Mouse (Mus musculus): Measurements from ENCODE around the gene Cdh18. TPM values are rescaled to one million over a fixed set of nuclear protein-coding genes. Genes with fewer than 3 reads are reported as not detected.
"Not testable (repeated sequence)": the region's sequence is repeated elsewhere in the genome, so short reads cannot be mapped to it uniquely, and the experiment has no call there.

The Cdh18 gene
- polyA plus RNA-seq, 1 experiment from 2014 or later, result 0.78 TPM

DNA sequence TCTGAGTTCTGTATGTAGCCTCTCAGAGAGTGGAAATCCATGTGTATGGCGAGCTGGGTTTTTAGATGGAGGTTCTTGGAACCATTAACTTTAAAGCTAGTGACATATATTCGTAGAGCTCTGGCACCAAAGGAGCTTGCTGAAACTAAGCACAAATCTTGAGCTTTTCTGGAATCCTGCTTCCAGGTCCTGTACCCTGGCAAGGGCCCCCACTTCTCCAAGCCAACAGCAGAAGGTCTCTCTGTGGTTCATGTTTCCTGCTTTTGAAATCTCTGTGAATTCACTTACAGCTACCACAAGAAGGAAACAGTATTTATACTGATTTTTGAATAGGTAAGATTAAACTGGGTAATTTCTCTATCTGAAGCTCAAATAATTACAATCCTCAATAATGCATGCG, 767.9 kb downstream of the Cdh18 start:
- Histone ChIP-seq H3K4me3 (no peak overlapping the region), H3K4me1 (no peaks in the 10 kb centered on the region), H3K9me3 (no peaks in the 10 kb centered on the region), H3K4me2 (replicated peaks) (no peak overlapping the region), H3K27ac (no peak overlapping the region), H3K36me3 (no peaks in the 10 kb centered on the region), H3K9ac (no peak overlapping the region), H3K27me3 (no peaks in the 10 kb centered on the region)
- ATAC-seq (ENCODE audit: low FRiP score, low read depth), result no peak
- WGBS, result 88% methylated on average over 3 of the region's 3 CpGs

DNA sequence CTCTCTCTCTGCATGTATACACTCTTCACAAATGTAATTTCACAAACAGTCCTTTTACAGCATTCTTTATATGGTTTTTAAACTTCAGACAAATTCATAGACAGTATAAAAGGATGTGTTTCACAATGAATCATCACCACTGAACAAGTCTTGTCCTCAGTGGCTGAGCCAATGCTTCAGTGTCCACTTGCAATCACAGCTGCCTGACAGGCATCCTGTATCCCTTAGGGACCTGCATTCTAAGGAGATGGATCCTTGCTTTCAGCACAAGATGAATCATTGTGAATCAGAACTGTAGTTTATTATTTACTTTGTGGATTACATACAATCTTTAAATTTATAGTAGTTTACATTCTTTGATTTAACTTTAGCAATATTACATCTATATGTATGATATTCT, 768.6 kb downstream of the Cdh18 start:
- H3K9me3 ChIP-seq, result no peaks in the 10 kb centered on the region
- no peak for ATAC-seq (ENCODE audit: low FRiP score, low read depth)

DNA sequence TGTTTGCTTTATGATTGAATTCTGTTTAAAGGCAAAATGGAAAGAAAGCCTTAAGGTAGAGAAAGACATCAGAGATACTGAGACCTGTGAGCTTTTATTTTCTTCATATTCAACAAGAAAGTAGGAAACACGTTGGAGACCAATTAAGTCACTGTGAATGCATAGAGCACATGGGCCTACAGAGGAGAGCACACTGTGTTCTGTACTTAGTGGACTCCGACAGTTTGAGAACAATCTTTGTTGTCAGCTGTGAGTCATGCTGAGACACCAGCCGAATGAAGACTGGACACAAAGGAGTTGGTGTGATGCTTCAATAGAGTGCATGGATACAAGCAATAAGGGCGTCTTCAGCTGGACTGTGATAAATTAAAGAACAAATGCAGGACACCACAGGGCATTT, 791.5 kb downstream of the Cdh18 start:
- H3K9ac ChIP-seq; H3K9me3 ChIP-seq; H3K36me3 ChIP-seq; H3K27me3 ChIP-seq; H3K4me2 ChIP-seq (replicated peaks); H3K4me3 ChIP-seq; ATAC-seq (ENCODE audit: low FRiP score, low read depth); H3K27ac ChIP-seq; H3K4me1 ChIP-seq: not testable (repeated sequence)
- no CpG with 5 or more reads among the region's 4 CpGs for WGBS

More for the DNA sequence above, 768.6 kb downstream of the Cdh18 start:
- Histone ChIP-seq H3K36me3 (no peaks in the 10 kb centered on the region), H3K4me1 (no peaks in the 10 kb centered on the region), H3K4me2 (replicated peaks) (no peak overlapping the region), H3K27ac (no peak overlapping the region), H3K4me3 (no peak overlapping the region), H3K27me3 (no peaks in the 10 kb centered on the region), H3K9ac (no peak overlapping the region)

DNA sequence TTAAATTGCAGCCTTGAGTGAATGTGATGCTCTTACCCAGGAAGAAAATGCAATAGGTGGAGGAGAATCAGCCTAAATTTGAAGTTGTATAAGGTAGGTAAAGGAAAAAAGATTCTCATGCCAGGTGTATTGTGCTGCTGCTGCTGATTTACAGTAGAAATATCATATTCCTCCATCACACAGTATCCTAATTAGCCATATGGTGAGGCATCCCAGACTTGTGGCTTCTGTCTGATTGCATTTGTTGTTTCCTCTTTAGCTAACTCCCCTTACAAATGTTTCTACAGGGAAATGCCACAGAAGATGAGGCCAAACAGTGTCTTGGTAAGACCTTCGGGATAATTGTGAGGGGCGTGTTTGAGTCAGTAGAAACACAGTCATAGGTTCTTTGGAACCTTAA, 802.3 kb downstream of the Cdh18 start:
- H3K9me3 ChIP-seq, result no peaks in the 10 kb centered on the region
- no peaks in the 10 kb centered on the region for H3K27me3 ChIP-seq
- H3K27ac ChIP-seq, result no peak overlapping the region
- H3K4me3 ChIP-seq, result no peak overlapping the region
- ATAC-seq (ENCODE audit: low FRiP score, low read depth), result no peak
- no peak overlapping the region for H3K9ac ChIP-seq
- 89% methylated on average over 2 of the region's 2 CpGs for WGBS
- H3K4me1 ChIP-seq, result no peaks in the 10 kb centered on the region
- H3K4me2 ChIP-seq (replicated peaks), result no peak overlapping the region
- H3K36me3 ChIP-seq, result no peaks in the 10 kb centered on the region

DNA sequence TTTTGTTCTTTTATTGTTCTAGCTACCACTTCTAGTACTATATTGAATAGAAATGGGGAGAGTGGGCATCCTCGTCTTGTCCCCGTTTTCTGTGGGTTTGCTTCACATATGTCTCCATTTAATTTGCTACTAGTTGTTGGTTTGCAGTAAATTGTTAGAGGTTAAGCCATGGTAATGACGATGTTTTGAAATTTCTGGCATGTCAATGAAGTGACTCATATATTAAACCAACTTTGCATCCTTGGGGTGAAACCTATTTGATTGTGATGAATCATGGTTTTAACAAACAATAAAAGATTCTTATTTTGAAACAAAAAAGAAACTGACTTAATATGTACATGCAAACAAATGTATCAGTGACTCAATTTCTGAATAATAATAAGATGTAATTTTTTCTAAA, 817.5 kb downstream of the Cdh18 start:
- Histone ChIP-seq H3K9ac (no peak overlapping the region), H3K27me3 (no peaks in the 10 kb centered on the region), H3K36me3 (no peaks in the 10 kb centered on the region), H3K4me1 (no peaks in the 10 kb centered on the region), H3K4me2 (replicated peaks) (no peak overlapping the region), H3K27ac (no peak overlapping the region), H3K9me3 (no peaks in the 10 kb centered on the region), H3K4me3 (no peak overlapping the region)
- 84% methylated on average over 3 of the region's 3 CpGs for WGBS
- no peak for ATAC-seq (ENCODE audit: low FRiP score, low read depth)

DNA sequence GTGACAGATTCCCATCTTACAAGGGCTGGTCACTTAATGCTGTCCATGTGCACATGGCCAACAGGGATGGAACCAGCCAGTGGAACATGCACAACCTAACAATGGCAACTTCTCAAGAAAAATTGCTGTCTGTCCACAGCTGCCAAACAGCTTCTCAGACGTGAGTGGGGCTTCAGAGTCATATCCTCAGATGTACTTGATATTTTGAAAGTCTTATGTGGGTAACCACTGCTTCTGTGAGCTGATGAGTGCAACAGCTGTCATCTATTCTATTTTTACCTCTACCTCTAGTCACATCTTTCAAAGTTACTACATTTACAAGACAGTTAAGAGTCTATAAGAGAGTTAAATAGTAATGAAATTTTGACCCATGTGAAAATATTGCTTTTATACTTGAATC, 818.9 kb downstream of the Cdh18 start:
- Histone ChIP-seq H3K27ac (no peak overlapping the region), H3K9me3 (no peaks in the 10 kb centered on the region), H3K4me3 (no peak overlapping the region), H3K4me2 (replicated peaks) (no peak overlapping the region), H3K9ac (no peak overlapping the region), H3K27me3 (no peaks in the 10 kb centered on the region), H3K36me3 (no peaks in the 10 kb centered on the region), H3K4me1 (no peaks in the 10 kb centered on the region)
- WGBS, result 52% methylated on average over 1 of the region's 1 CpGs
- no peak for ATAC-seq (ENCODE audit: low FRiP score, low read depth)

DNA sequence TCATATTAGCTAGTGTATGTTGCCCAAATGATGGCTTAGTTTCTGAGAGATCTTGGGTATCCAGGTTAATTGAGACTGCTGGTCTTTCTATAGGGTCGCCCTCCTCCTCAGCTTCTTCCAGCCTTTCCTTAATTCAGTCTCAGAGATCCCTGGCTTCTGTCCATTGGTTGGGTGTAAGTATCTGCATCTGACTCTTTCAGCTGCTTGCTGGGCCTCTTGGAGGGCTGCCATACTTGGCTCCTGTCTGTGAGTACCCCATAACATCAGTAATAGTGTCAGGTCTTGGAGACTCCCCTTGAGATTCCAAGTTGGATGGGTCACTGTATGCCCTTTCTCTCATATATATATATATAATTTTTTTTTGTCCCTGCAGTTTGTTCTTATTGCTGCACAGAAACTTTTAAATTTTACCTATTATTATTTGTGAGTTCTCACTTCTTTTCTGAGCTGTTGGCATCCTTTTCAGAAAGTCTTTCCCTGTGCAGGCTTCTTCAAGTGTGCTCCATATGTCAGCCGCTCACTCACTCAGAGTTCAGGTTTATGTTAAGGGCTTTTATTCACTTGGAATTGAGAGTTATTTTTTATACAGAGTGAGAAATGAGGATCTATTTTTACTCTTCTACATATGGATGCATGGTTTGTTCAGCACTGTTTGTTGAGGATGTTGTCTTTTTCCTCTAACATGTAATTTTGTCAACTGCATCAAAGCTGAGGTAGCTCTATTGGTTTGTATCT, 829.4 kb downstream of the Cdh18 start:
- no peak for ATAC-seq (ENCODE audit: low FRiP score, low read depth)
- Histone ChIP-seq H3K27ac (no peak overlapping the region), H3K4me2 (replicated peaks) (no peak overlapping the region), H3K9ac (no peak overlapping the region), H3K4me3 (no peak overlapping the region), H3K4me1 (no peaks in the 10 kb centered on the region), H3K27me3 (no peaks in the 10 kb centered on the region), H3K9me3 (no peaks in the 10 kb centered on the region), H3K36me3 (no peaks in the 10 kb centered on the region)
- WGBS, result 85% methylated on average over 2 of the region's 2 CpGs

DNA sequence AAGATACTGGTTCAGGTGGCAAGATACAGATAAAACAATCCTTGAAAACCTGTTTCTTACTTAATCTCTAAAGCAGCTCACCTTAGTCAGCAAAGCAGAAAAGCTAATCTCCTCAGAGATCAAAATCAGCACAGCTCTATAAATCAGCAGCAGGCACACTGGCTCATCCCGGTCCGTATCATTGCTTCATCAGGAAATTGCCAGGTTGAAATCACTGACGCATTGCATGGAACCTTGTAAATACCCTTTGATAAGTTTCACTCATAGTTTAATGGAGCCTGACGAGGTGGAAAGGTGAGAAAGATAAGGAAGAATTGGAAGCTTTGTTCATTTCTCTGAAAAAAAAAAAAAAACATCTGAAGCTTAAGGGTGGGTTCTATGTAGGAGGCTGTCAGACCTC, 837.0 kb downstream of the Cdh18 start:
- Histone ChIP-seq H3K36me3 (no peaks in the 10 kb centered on the region), H3K4me3 (no peak overlapping the region), H3K9me3 (no peaks in the 10 kb centered on the region), H3K9ac (no peak overlapping the region), H3K27me3 (no peaks in the 10 kb centered on the region), H3K27ac (no peak overlapping the region), H3K4me2 (replicated peaks) (no peak overlapping the region), H3K4me1 (no peaks in the 10 kb centered on the region)
- ATAC-seq (ENCODE audit: low FRiP score, low read depth), result no peak
- WGBS, result 61% methylated on average over 4 of the region's 4 CpGs

DNA sequence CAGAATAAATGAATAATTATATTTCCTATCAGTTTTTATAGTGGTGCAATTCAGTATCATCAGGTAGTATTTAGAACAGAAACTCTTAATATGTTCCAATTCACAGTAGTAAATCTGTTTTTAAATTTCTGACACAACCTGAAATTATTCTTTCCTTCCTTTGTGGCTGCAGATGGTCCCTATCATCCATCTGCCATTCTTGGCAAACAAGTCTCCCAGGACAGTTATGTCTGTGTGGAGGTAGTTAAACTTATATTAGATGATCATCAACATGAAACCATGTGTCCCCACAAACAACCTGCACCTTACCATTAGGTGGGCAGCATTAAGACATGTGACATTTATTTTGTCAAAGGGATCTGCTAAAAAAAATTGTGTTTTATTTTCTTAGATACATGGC, 847.8 kb downstream of the Cdh18 start:
- no peak overlapping the region for H3K4me3 ChIP-seq
- H3K9me3 ChIP-seq, result no peaks in the 10 kb centered on the region
- no peak for ATAC-seq (ENCODE audit: low FRiP score, low read depth)
- H3K27ac ChIP-seq, result no peak overlapping the region
- no peak overlapping the region for H3K4me2 ChIP-seq (replicated peaks)
- H3K4me1 ChIP-seq, result no peaks in the 10 kb centered on the region
- no peaks in the 10 kb centered on the region for H3K36me3 ChIP-seq
- H3K27me3 ChIP-seq, result no peaks in the 10 kb centered on the region
- H3K9ac ChIP-seq, result no peak overlapping the region

DNA sequence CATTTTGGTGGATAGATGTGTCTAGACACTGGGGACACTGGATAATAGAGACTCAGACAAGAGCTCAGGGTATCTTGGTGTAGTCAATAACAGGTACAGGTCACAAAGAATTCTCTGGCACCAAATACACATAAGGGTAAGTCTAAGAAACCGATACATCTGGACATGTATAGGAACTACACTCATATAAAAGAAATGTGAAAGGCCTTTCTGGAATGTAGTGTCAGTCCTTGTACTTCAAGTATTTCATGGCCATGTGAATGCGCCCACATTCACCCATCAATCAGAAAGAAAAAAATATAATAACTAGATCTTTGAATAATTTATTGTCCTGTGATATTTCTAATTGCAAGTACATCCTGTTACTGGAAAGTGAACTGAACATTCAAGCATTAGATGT, 855.0 kb downstream of the Cdh18 start:
- no peak overlapping the region for H3K27ac ChIP-seq
- H3K4me3 ChIP-seq, result no peak overlapping the region
- no peaks in the 10 kb centered on the region for H3K4me1 ChIP-seq
- H3K27me3 ChIP-seq, result no peaks in the 10 kb centered on the region
- H3K9ac ChIP-seq, result no peak overlapping the region
- WGBS, result 92% methylated on average over 2 of the region's 2 CpGs
- H3K9me3 ChIP-seq, result no peaks in the 10 kb centered on the region
- no peaks in the 10 kb centered on the region for H3K36me3 ChIP-seq
- ATAC-seq (ENCODE audit: low FRiP score, low read depth), result no peak
- no peak overlapping the region for H3K4me2 ChIP-seq (replicated peaks)

DNA sequence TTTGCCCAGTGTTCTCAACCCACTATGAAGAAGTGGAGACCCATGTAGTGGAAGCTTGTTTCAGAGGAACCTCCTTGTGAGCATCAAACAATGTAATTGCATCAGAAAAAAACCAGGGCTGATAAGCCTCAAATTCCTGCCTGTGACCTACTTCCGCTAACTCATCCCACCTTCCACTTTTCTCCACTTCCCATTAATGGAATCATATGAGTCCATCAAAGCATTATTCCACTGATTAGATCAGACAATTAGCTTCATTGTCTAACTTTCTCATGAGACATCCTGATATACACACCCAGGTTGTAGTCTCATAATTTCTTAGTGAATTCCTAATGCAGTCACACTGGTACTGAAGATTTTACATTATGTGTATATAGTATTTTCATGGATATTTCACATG, 859.4 kb downstream of the Cdh18 start:
- no peak for ATAC-seq (ENCODE audit: low FRiP score, low read depth)
- Histone ChIP-seq H3K36me3 (no peaks in the 10 kb centered on the region), H3K9me3 (no peaks in the 10 kb centered on the region), H3K27ac (no peak overlapping the region), H3K4me3 (no peak overlapping the region), H3K27me3 (no peaks in the 10 kb centered on the region), H3K4me1 (no peaks in the 10 kb centered on the region), H3K4me2 (replicated peaks) (no peak overlapping the region), H3K9ac (no peak overlapping the region)
- 89% methylated on average over 1 of the region's 1 CpGs for WGBS

DNA sequence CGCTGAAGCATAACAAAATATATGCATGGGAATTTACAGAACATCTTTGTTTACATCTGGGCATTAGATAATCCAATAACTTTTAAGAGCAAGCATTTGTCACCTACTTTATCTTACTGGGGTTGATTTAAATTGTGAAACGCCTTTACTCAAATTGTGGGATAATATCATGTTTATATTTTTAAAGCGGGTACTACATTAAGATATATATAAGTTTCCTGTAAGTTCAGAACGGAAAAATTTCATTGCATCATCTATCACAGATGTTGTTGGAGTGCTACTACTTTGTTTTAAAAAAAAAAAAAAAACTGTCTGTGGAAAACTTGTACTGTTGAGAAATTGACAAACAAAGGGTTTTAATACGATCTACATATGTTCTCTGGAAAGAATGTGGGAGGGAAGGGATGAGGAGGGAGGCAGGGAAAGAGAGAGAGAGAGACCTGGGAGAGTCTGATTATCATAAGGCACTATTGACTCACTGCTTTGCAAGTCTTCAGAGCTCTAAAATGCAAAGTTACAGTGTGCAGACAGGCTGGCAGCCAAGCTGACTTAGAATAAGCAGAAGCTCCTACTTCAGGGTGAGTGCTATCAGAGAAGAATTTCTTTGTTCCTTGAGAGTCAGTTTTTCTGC, 867.7 kb downstream of the Cdh18 start:
- H3K9ac ChIP-seq, result no peak overlapping the region
- no peak overlapping the region for H3K4me3 ChIP-seq
- 73% methylated on average over 5 of the region's 5 CpGs for WGBS
- H3K27ac ChIP-seq, result no peak overlapping the region
- no peaks in the 10 kb centered on the region for H3K27me3 ChIP-seq
- no peaks in the 10 kb centered on the region for H3K9me3 ChIP-seq
- no peaks in the 10 kb centered on the region for H3K4me1 ChIP-seq
- ATAC-seq (ENCODE audit: low FRiP score, low read depth), result no peak
- H3K36me3 ChIP-seq, result no peaks in the 10 kb centered on the region
- no peak overlapping the region for H3K4me2 ChIP-seq (replicated peaks)

DNA sequence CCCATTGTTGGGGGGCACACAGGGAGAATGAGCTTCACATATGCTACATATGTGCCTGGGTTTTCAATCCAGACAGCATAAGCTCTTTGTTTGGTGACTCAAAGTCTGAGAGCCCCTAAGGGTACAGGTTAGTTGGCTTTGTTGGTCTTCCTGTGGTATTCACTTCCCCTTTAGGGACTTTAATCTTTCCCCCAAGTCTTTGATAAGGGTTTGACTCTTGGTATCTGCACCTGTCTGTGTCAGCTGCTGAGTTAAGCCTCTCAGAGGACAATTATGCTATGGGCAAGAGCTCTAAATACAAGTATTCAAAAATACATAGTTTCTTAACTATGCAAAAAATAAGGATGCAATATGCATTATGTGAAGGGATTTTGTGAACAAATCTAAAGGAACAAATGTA, 869.3 kb downstream of the Cdh18 start:
- H3K36me3 ChIP-seq, result no peaks in the 10 kb centered on the region
- no peaks in the 10 kb centered on the region for H3K9me3 ChIP-seq
- no peaks in the 10 kb centered on the region for H3K27me3 ChIP-seq
- no peak overlapping the region for H3K27ac ChIP-seq
- H3K4me2 ChIP-seq (replicated peaks), result no peak overlapping the region
- ATAC-seq (ENCODE audit: low FRiP score, low read depth), result no peak
- H3K9ac ChIP-seq, result no peak overlapping the region
- no peak overlapping the region for H3K4me3 ChIP-seq
- no peaks in the 10 kb centered on the region for H3K4me1 ChIP-seq
